8 mouse cellular contexts compared by ENCODE assay signal in the genomic region with DNA sequence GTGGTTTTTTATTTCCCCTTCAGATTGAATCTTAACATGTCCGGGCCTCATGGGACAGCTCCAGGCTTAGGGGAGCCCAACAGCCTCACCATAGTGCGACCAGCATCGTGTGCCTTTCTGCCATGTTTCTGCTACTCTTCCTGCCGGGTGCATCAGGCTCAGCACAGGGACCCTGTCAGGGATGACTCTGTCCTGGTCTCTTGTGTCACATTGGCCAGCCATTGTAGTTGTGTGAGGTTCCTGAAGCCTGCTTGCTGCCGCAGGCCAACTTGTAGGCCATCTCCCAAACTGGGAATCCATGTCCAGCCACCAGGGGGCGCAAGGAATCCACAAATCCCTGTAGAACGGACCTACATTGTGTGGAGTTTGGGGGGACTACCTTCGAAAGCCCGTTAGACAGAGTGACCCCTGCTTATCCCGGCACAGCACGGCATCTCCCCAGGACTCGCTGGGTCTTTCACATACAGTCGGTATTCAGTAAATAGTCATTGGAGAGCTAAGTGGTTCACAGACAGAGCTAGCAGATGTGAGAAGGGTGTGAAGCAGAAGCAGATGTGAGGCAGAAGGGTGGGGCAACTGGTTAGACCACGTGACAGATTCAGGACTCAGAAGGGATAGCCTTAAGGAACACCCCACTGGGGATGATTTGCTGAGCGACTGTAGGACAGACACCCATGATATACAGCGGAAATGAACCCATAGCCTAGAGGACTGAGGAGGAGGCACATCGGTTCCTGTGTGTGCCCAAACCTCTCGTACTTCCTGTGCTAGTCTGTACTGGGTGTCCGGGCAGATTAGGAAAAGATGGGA. TPM values are rescaled to one million over a fixed set of nuclear protein-coding genes. Genes with fewer than 3 reads are reported as not detected.
DNase-seq lines count a peak whose midpoint lies in the region; ATAC-seq and TF ChIP-seq lines count a peak whose summit lies in the region.

No protein-coding gene starts in this region.

- peak; percentile 88 for TF ChIP-seq CTCF in testis, adult 2 months (IDR thresholded peaks at IDR 0.05; ENCODE audit: control insufficient read depth, insufficient read depth, insufficient replicate concordance, low read depth, low read length)

- no peak overlapping the region for H3K4me3 ChIP-seq in embryonic facial prominence, embryonic 12.5 days
- H3K4me3 ChIP-seq in heart, embryonic 10.5 days: no peak overlapping the region
- H3K4me3 ChIP-seq in kidney, embryonic 16.5 days (ENCODE audit: low read length): no peak overlapping the region
- peak overlapping the region; percentile 30 for H3K4me3 ChIP-seq in liver, embryonic 13.5 days (replicated peaks)
- peak overlapping the region; percentile 12 for H3K4me3 ChIP-seq in testis, adult 2 months (ENCODE audit: control insufficient read depth, low read depth, low read length)

- H3K27me3 ChIP-seq in embryonic facial prominence, embryonic 12.5 days: peaks cover 50% of the 10 kb centered on the region
- H3K27me3 ChIP-seq in heart, embryonic 10.5 days (ENCODE audit: insufficient read depth, poor library complexity, severe bottlenecking): peaks cover 86% of the 10 kb centered on the region
- H3K27me3 ChIP-seq in kidney, embryonic 16.5 days (ENCODE audit: insufficient read depth, low read length): peaks cover 49% of the 10 kb centered on the region
- peaks cover 43% of the 10 kb centered on the region for H3K27me3 ChIP-seq in liver, embryonic 13.5 days
- H3K27me3 ChIP-seq in testis, adult 2 months (ENCODE audit: control insufficient read depth, insufficient read depth, low read length): no peaks in the 10 kb centered on the region

- H3K9ac ChIP-seq in embryonic facial prominence, embryonic 12.5 days: no peak overlapping the region
- no peak overlapping the region for H3K9ac ChIP-seq in kidney, embryonic 16.5 days (replicated peaks; ENCODE audit: low read length)
- peak overlapping the region; percentile 15; the same call in 1 of the 2 replicates for H3K9ac ChIP-seq in liver, embryonic 13.5 days

- H3K9me3 ChIP-seq in embryonic facial prominence, embryonic 12.5 days: no peaks in the 10 kb centered on the region
- H3K9me3 ChIP-seq in heart, embryonic 10.5 days: no peaks in the 10 kb centered on the region
- no peaks in the 10 kb centered on the region for H3K9me3 ChIP-seq in kidney, embryonic 16.5 days (ENCODE audit: low read length)
- no peaks in the 10 kb centered on the region for H3K9me3 ChIP-seq in liver, embryonic 13.5 days (replicated peaks)

- H3K4me2 ChIP-seq in embryonic facial prominence, embryonic 12.5 days (replicated peaks): 0 out of 2 replicates have a peak overlapping the region, but pooled peaks have one; percentile 20
- H3K4me2 ChIP-seq in kidney, embryonic 16.5 days (replicated peaks; ENCODE audit: low read depth, low read length): peak overlapping the region; percentile 28; the same call in 1 of the 2 replicates
- peak overlapping the region; percentile 59 for H3K4me2 ChIP-seq in liver, embryonic 13.5 days

- WGBS in embryonic facial prominence, embryonic 12.5 days: 20% methylated on average over 19 of the region's 19 CpGs
- WGBS in heart, embryonic 10.5 days: 25% methylated on average over 19 of the region's 19 CpGs
- WGBS in kidney, embryonic 16.5 days: 19% methylated on average over 19 of the region's 19 CpGs
- 18% methylated on average over 19 of the region's 19 CpGs for WGBS in liver, embryonic 13.5 days (ENCODE audit: insufficient replicate concordance)

- ATAC-seq in embryonic facial prominence, embryonic 12.5 days (ENCODE audit: insufficient number of reproducible peaks, insufficient read depth, low FRiP score, low TSS enrichment): no peak
- ATAC-seq in kidney, embryonic 16.5 days (ENCODE audit: low FRiP score, low TSS enrichment): no peak
- peak; percentile 32 for ATAC-seq in liver, embryonic 13.5 days (ENCODE audit: low read depth)

- peak; percentile 92 to 93 for DNase-seq in B cell, adult 2 months
- DNase-seq in adrenal gland, postnatal 25 days: peak; percentile 84
- DNase-seq in heart, embryonic 10.5 days (ENCODE audit: low spot score): peak; percentile 94
- DNase-seq in liver, embryonic 13.5 days: peak; percentile 81
- DNase-seq in neural tube, embryonic 10.5 days (ENCODE audit: extremely low spot score, low spot score): peak; percentile 93

- H3K4me1 ChIP-seq in embryonic facial prominence, embryonic 12.5 days: peaks cover 22% of the 10 kb centered on the region
- peaks cover 49% of the 10 kb centered on the region for H3K4me1 ChIP-seq in heart, embryonic 10.5 days
- H3K4me1 ChIP-seq in kidney, embryonic 16.5 days (ENCODE audit: insufficient read depth, low read length): peaks cover 28% of the 10 kb centered on the region
- H3K4me1 ChIP-seq in liver, embryonic 13.5 days (replicated peaks): peaks cover 55% of the 10 kb centered on the region
- peaks cover 30% of the 10 kb centered on the region for H3K4me1 ChIP-seq in testis, adult 2 months (ENCODE audit: control insufficient read depth, insufficient read depth, low read length)

- no peak overlapping the region for H3K27ac ChIP-seq in embryonic facial prominence, embryonic 12.5 days
- no peak overlapping the region for H3K27ac ChIP-seq in heart, embryonic 10.5 days
- no peak overlapping the region for H3K27ac ChIP-seq in kidney, embryonic 16.5 days (ENCODE audit: low read length)
- no peak overlapping the region for H3K27ac ChIP-seq in liver, embryonic 13.5 days
- no peak overlapping the region for H3K27ac ChIP-seq in testis, adult 2 months (ENCODE audit: control insufficient read depth, insufficient read depth, low read depth, low read length)

- no peaks in the 10 kb centered on the region for H3K36me3 ChIP-seq in embryonic facial prominence, embryonic 12.5 days
- no peaks in the 10 kb centered on the region for H3K36me3 ChIP-seq in heart, embryonic 10.5 days
- H3K36me3 ChIP-seq in kidney, embryonic 16.5 days (ENCODE audit: insufficient read depth, low read length): no peaks in the 10 kb centered on the region
- H3K36me3 ChIP-seq in liver, embryonic 13.5 days: peaks cover 15% of the 10 kb centered on the region
- H3K36me3 ChIP-seq in testis, adult 2 months (ENCODE audit: control insufficient read depth, insufficient read depth, low read length): no peaks in the 10 kb centered on the region

- peak; percentile 24; the same call in 1 of the 2 replicates for TF ChIP-seq POLR2A in testis, adult 2 months (IDR thresholded peaks at IDR 0.05; ENCODE audit: control insufficient read depth, low read depth, low read length)

RNA-seq across cellular contexts. Expression of gene Adamtsl5, which starts 8.1 kb away (rescaled TPM):
- total RNA-seq in adrenal gland, postnatal 25 days (2021): 8.9 and 10.4 TPM in 2 replicates
- polyA plus RNA-seq in embryonic facial prominence, embryonic 12.5 days (2016; fragmentation: Nextera tagmentation; extraction: Ambion mirVana): 1.0 and 2.2 TPM in 2 replicates
- 1.3 and 1.9 TPM in 2 replicates for polyA plus RNA-seq in heart, embryonic 10.5 days (2016; fragmentation: Nextera tagmentation; extraction: Ambion mirVana)
- 4.8 and 5.4 TPM in 2 replicates for polyA plus RNA-seq in kidney, embryonic 16.5 days (2015; fragmentation: Nextera tagmentation; extraction: Ambion mirVana)
- polyA plus RNA-seq in liver, embryonic 13.5 days (2015; fragmentation: Nextera tagmentation; extraction: Ambion mirVana): 1.8 and 2.5 TPM in 2 replicates
- 3.3 and 4.1 TPM in 2 replicates for polyA plus RNA-seq in testis, adult 2 months (2012; rRNA removed)

RNA-seq across cellular contexts. Expression of gene Reep6, which starts 10.4 kb away (rescaled TPM):
- total RNA-seq in adrenal gland, postnatal 25 days (2021): 8.0 and 12.8 TPM in 2 replicates
- 4.2 and 5.7 TPM in 2 replicates for polyA plus RNA-seq in embryonic facial prominence, embryonic 12.5 days (2016; fragmentation: Nextera tagmentation; extraction: Ambion mirVana)
- polyA plus RNA-seq in heart, embryonic 10.5 days (2016; fragmentation: Nextera tagmentation; extraction: Ambion mirVana): 7.1 and 18.3 TPM in 2 replicates
- 11.0 and 11.5 TPM in 2 replicates for polyA plus RNA-seq in kidney, embryonic 16.5 days (2015; fragmentation: Nextera tagmentation; extraction: Ambion mirVana)
- 50.9 and 65.0 TPM in 2 replicates for polyA plus RNA-seq in liver, embryonic 13.5 days (2015; fragmentation: Nextera tagmentation; extraction: Ambion mirVana)
- 698 and 732 TPM in 2 replicates for polyA plus RNA-seq in testis, adult 2 months (2012; rRNA removed)

RNA-seq across cellular contexts. Expression of gene Pcsk4, which starts 10.8 kb away (rescaled TPM):
- 3.0 and 4.3 TPM in 2 replicates for total RNA-seq in adrenal gland, postnatal 25 days (2021)
- 4.5 and 5.1 TPM in 2 replicates for polyA plus RNA-seq in embryonic facial prominence, embryonic 12.5 days (2016; fragmentation: Nextera tagmentation; extraction: Ambion mirVana)
- polyA plus RNA-seq in heart, embryonic 10.5 days (2016; fragmentation: Nextera tagmentation; extraction: Ambion mirVana): 1.6 and 4.0 TPM in 2 replicates
- polyA plus RNA-seq in kidney, embryonic 16.5 days (2015; fragmentation: Nextera tagmentation; extraction: Ambion mirVana): 8.6 and 8.8 TPM in 2 replicates
- polyA plus RNA-seq in liver, embryonic 13.5 days (2015; fragmentation: Nextera tagmentation; extraction: Ambion mirVana): 5.3 TPM in 2 replicates
- polyA plus RNA-seq in testis, adult 2 months (2012; rRNA removed): 324 and 326 TPM in 2 replicates

RNA-seq across cellular contexts. Expression of gene Plk5, which starts 16.1 kb away (rescaled TPM):
- total RNA-seq in adrenal gland, postnatal 25 days (2021): 0.15 TPM in 1 of 2 replicates, not detected in the other
- polyA plus RNA-seq in embryonic facial prominence, embryonic 12.5 days (2016; fragmentation: Nextera tagmentation; extraction: Ambion mirVana): 0.87 and 1.2 TPM in 2 replicates
- polyA plus RNA-seq in heart, embryonic 10.5 days (2016; fragmentation: Nextera tagmentation; extraction: Ambion mirVana): 0.16 TPM in 1 of 2 replicates, not detected in the other
- 0.97 and 1.2 TPM in 2 replicates for polyA plus RNA-seq in kidney, embryonic 16.5 days (2015; fragmentation: Nextera tagmentation; extraction: Ambion mirVana)
- polyA plus RNA-seq in liver, embryonic 13.5 days (2015; fragmentation: Nextera tagmentation; extraction: Ambion mirVana): 0.12 TPM in 1 of 2 replicates, not detected in the other
- polyA plus RNA-seq in testis, adult 2 months (2012; rRNA removed): 1.3 and 1.7 TPM in 2 replicates

RNA-seq across cellular contexts. Expression of gene 2310011J03Rik, which starts 19.8 kb away (rescaled TPM):
- 31.7 and 33.5 TPM in 2 replicates for total RNA-seq in adrenal gland, postnatal 25 days (2021)
- 50.0 and 50.3 TPM in 2 replicates for polyA plus RNA-seq in embryonic facial prominence, embryonic 12.5 days (2016; fragmentation: Nextera tagmentation; extraction: Ambion mirVana)
- 41.3 and 46.8 TPM in 2 replicates for polyA plus RNA-seq in heart, embryonic 10.5 days (2016; fragmentation: Nextera tagmentation; extraction: Ambion mirVana)
- polyA plus RNA-seq in kidney, embryonic 16.5 days (2015; fragmentation: Nextera tagmentation; extraction: Ambion mirVana): 52.9 and 54.8 TPM in 2 replicates
- 42.3 and 43.7 TPM in 2 replicates for polyA plus RNA-seq in liver, embryonic 13.5 days (2015; fragmentation: Nextera tagmentation; extraction: Ambion mirVana)
- polyA plus RNA-seq in testis, adult 2 months (2012; rRNA removed): 11.3 and 13.1 TPM in 2 replicates

Comparison
In these comparisons a context has a peak if more than half of its experiments do, and no peak if none do; other contexts are left out.
1. H3K4me3 ChIP-seq: peak in liver, embryonic 13.5 days (single experiment) and testis, adult 2 months (single experiment); none in embryonic facial prominence, embryonic 12.5 days (single experiment), heart, embryonic 10.5 days (single experiment) and kidney, embryonic 16.5 days (single experiment).
2. RNA of gene Reep6, which starts 10.4 kb away (polyA plus RNA-seq): 698 to 732 TPM in testis, adult 2 months; 50.9 to 65.0 TPM in liver, embryonic 13.5 days, 7.1 to 18.3 TPM in heart, embryonic 10.5 days, 11.0 to 11.5 TPM in kidney, embryonic 16.5 days and 4.2 to 5.7 TPM in embryonic facial prominence, embryonic 12.5 days; every median in the first group is over 10 times any median in the second.
3. RNA of gene Pcsk4, which starts 10.8 kb away (polyA plus RNA-seq): 324 to 326 TPM in testis, adult 2 months; 8.6 to 8.8 TPM in kidney, embryonic 16.5 days, 5.3 TPM in liver, embryonic 13.5 days, 4.5 to 5.1 TPM in embryonic facial prominence, embryonic 12.5 days and 1.6 to 4.0 TPM in heart, embryonic 10.5 days; every median in the first group is over 10 times any median in the second.
4. Peak in every context shown above with its lines, with median percentiles within 50 percentile points of each other: DNase-seq and H3K4me2 ChIP-seq.